18 mouse cellular contexts compared by ENCODE assay signal in genomic region chr8:87794639-87795038, GRCm38 (mm10).
A peak's percentile ranks its signal among the peaks of the same experiment; 100 is the strongest.
DNase-seq lines count a peak whose midpoint lies in the region; ATAC-seq lines count a peak whose summit lies in the region.
"Had no signal": no experiment of that assay in that cellular context is flagged by ENCODE, and none has a peak within 500 bp of the region (broad histone marks: within the 10 kb centered on the region; RNA-seq: fewer than 3 reads in every experiment).

No protein-coding gene starts in this region.

- no peak overlapping the region for H3K4me2 ChIP-seq in hindbrain, embryonic 12.5 days (replicated peaks)
- H3K4me2 ChIP-seq in embryonic facial prominence, embryonic 14.5 days (ENCODE audit: low read depth, low read length), result no peak overlapping the region
- no peak overlapping the region for H3K4me2 ChIP-seq in hindbrain, embryonic 15.5 days
- H3K4me2 ChIP-seq: neural tube, embryonic 13.5 days had no signal

- H3K9ac ChIP-seq in hindbrain, embryonic 12.5 days, result no peak overlapping the region
- no peak overlapping the region for H3K9ac ChIP-seq in embryonic facial prominence, embryonic 14.5 days (ENCODE audit: low read depth, low read length)
- H3K9ac ChIP-seq in hindbrain, embryonic 15.5 days, result no peak overlapping the region
- H3K9ac ChIP-seq: neural tube, embryonic 13.5 days had no signal

- no peak overlapping the region for H3K4me3 ChIP-seq in hindbrain, embryonic 10.5 days
- no peak overlapping the region for H3K4me3 ChIP-seq in hindbrain, embryonic 12.5 days
- H3K4me3 ChIP-seq in embryonic facial prominence, embryonic 14.5 days (ENCODE audit: low read depth, low read length), result no peak overlapping the region
- no peak overlapping the region for H3K4me3 ChIP-seq in hindbrain, embryonic 15.5 days
- H3K4me3 ChIP-seq: neural tube, embryonic 13.5 days had no signal

- no peaks in the 10 kb centered on the region for H3K9me3 ChIP-seq in hindbrain, embryonic 10.5 days
- H3K9me3 ChIP-seq in hindbrain, embryonic 12.5 days (replicated peaks), result no peaks in the 10 kb centered on the region
- no peaks in the 10 kb centered on the region for H3K9me3 ChIP-seq in embryonic facial prominence, embryonic 14.5 days (ENCODE audit: control insufficient read depth, low read length)
- H3K9me3 ChIP-seq in hindbrain, embryonic 15.5 days, result no peaks in the 10 kb centered on the region
- H3K9me3 ChIP-seq: neural tube, embryonic 13.5 days had no signal

- no peak for DNase-seq in hindbrain, embryonic 10.5 days (ENCODE audit: low spot score)
- DNase-seq in NIH3T3 (ENCODE audit: low read depth), result peak; percentile 4
- DNase-seq in embryonic facial prominence, embryonic 14.5 days (ENCODE audit: low spot score), result no peak
- no peak for DNase-seq in right cerebral cortex, postnatal 14 days
- DNase-seq in thymus, postnatal 25 days, result no peak
- DNase-seq in cerebellum, adult 9-10 months, result no peak
- DNase-seq: cerebellum, postnatal 14 days; gastrocnemius, postnatal 14 days; kidney, adult 9 months; kidney, postnatal 4 days; liver; lung, adult 18-20 months; lung, postnatal 36 days; right cerebral cortex, postnatal 4 days; thymus, postnatal 14 days had no signal

- peak overlapping the region; percentile 53; the same call in 1 of the 2 replicates for H3K27ac ChIP-seq in hindbrain, embryonic 10.5 days
- H3K27ac ChIP-seq in hindbrain, embryonic 12.5 days, result no peak overlapping the region
- H3K27ac ChIP-seq in embryonic facial prominence, embryonic 14.5 days (replicated peaks; ENCODE audit: low read depth, low read length), result 0 out of 2 replicates have a peak overlapping the region, but pooled peaks have one; percentile 0
- H3K27ac ChIP-seq in hindbrain, embryonic 15.5 days (replicated peaks), result 0 out of 2 replicates have a peak overlapping the region, but pooled peaks have one; percentile 40
- H3K27ac ChIP-seq: neural tube, embryonic 13.5 days had no signal

- H3K4me1 ChIP-seq in hindbrain, embryonic 10.5 days (replicated peaks), result peaks cover 37% of the 10 kb centered on the region
- H3K4me1 ChIP-seq in hindbrain, embryonic 12.5 days, result peaks cover 18% of the 10 kb centered on the region
- 0 out of 2 replicates have a peak, but pooled peaks cover 8% of the 10 kb centered on the region for H3K4me1 ChIP-seq in embryonic facial prominence, embryonic 14.5 days (ENCODE audit: control insufficient read depth, insufficient read depth, low read length)
- H3K4me1 ChIP-seq in hindbrain, embryonic 15.5 days (replicated peaks), result peaks cover 12% of the 10 kb centered on the region

- H3K36me3 ChIP-seq in hindbrain, embryonic 10.5 days, result peaks cover 12% of the 10 kb centered on the region; the same call in 1 of the 2 replicates
- no peaks in the 10 kb centered on the region for H3K36me3 ChIP-seq in hindbrain, embryonic 12.5 days
- H3K36me3 ChIP-seq in embryonic facial prominence, embryonic 14.5 days (ENCODE audit: control insufficient read depth, insufficient read depth, low read length), result no peaks in the 10 kb centered on the region
- H3K36me3 ChIP-seq in hindbrain, embryonic 15.5 days, result no peaks in the 10 kb centered on the region
- H3K36me3 ChIP-seq: neural tube, embryonic 13.5 days had no signal

- ATAC-seq in hindbrain, embryonic 12.5 days (ENCODE audit: low FRiP score), result no peak
- ATAC-seq in embryonic facial prominence, embryonic 14.5 days (ENCODE audit: low read depth), result no peak
- no peak for ATAC-seq in hindbrain, embryonic 15.5 days (ENCODE audit: low FRiP score, low read depth)

- WGBS in hindbrain, embryonic 10.5 days, result 78% methylated on average over 10 of the region's 10 CpGs
- 65% methylated on average over 10 of the region's 10 CpGs for WGBS in hindbrain, embryonic 12.5 days
- 40% methylated on average over 10 of the region's 10 CpGs for WGBS in embryonic facial prominence, embryonic 14.5 days
- 52% methylated on average over 10 of the region's 10 CpGs for WGBS in hindbrain, embryonic 15.5 days

- no peaks in the 10 kb centered on the region for H3K27me3 ChIP-seq in hindbrain, embryonic 10.5 days (ENCODE audit: insufficient read depth, poor library complexity, severe bottlenecking)
- no peaks in the 10 kb centered on the region for H3K27me3 ChIP-seq in hindbrain, embryonic 12.5 days
- no peaks in the 10 kb centered on the region for H3K27me3 ChIP-seq in embryonic facial prominence, embryonic 14.5 days (replicated peaks; ENCODE audit: control insufficient read depth, insufficient read depth, low read length)
- H3K27me3 ChIP-seq in hindbrain, embryonic 15.5 days, result no peaks in the 10 kb centered on the region
- H3K27me3 ChIP-seq: neural tube, embryonic 13.5 days had no signal
